Mouse (Mus musculus): ENCODE data around the gene Rec8. TPM values are rescaled to one million over a fixed set of nuclear protein-coding genes. Genes with fewer than 3 reads are reported as not detected.

Rec8 gene
- 17.4 and 17.6 TPM in 2 replicates for polyA plus RNA-seq (2015; fragmentation: Nextera tagmentation; extraction: Ambion mirVana)

- Histone ChIP-seq H3K9me3 (no peaks in the 10 kb centered on the region), H3K4me1 (replicated peaks) (0 out of 2 replicates have a peak, but pooled peaks cover 4% of the 10 kb centered on the region), H3K4me2 (peak within 1 kb of the TSS; percentile 44), H3K9ac (peak within 1 kb of the TSS; percentile 57), H3K27ac (replicated peaks) (peak within 1 kb of the TSS; percentile 30; the same call in 1 of the 2 replicates), H3K27me3 (no peaks in the 10 kb centered on the region), H3K4me3 (peak within 1 kb of the TSS; percentile 36), H3K36me3 (no peaks in the 10 kb centered on the region)
- 19% methylated on average over 21 of the region's 21 CpGs for WGBS
- ATAC-seq (ENCODE audit: low read depth) = peak; percentile 85
Observed at GRCm38 (mm10) chr14:55617822-55618221, at the start of gene Rec8. Rec8 (plus strand) TSS chr14:55618037.

- H3K27me3 ChIP-seq = no peaks in the 10 kb centered on the region
- no peaks in the 10 kb centered on the region for H3K9me3 ChIP-seq
- H3K4me1 ChIP-seq (replicated peaks) = no peaks in the 10 kb centered on the region
- peaks cover 54% of the 10 kb centered on the region for H3K36me3 ChIP-seq
- H3K4me3 ChIP-seq = no peak overlapping the region
- no peak for ATAC-seq (ENCODE audit: low read depth)
- H3K27ac ChIP-seq (replicated peaks) = no peak overlapping the region
- H3K9ac ChIP-seq = no peak overlapping the region
- no peak overlapping the region for H3K4me2 ChIP-seq
- 89% methylated on average over 2 of the region's 2 CpGs for whole genome bisulfite sequencing
Observed at GRCm38 (mm10) chr14:55570588-55570987, 47.2 kb upstream of the Rec8 start.

GRCm38 (mm10) chr14:55571760-55572159 lies 46.1 kb upstream of the Rec8 start:
- Histone ChIP-seq H3K4me3 (no peak overlapping the region), H3K4me1 (replicated peaks) (no peaks in the 10 kb centered on the region), H3K36me3 (peaks cover 42% of the 10 kb centered on the region), H3K9ac (no peak overlapping the region), H3K4me2 (no peak overlapping the region), H3K27ac (replicated peaks) (no peak overlapping the region), H3K9me3 (no peaks in the 10 kb centered on the region), H3K27me3 (no peaks in the 10 kb centered on the region)
- ATAC-seq (ENCODE audit: low read depth) = no peak

GRCm38 (mm10) chr14:55575302-55575701 lies 42.5 kb upstream of the Rec8 start, which contains the start of gene Fitm1:
Fitm1 (plus strand) TSS chr14:55575617.
- ATAC-seq (ENCODE audit: low read depth) = no peak

GRCm38 (mm10) chr14:55575711-55576110 lies 42.1 kb upstream of the Rec8 start:
- H3K27ac ChIP-seq (replicated peaks) = no peak overlapping the region
- peaks cover 20% of the 10 kb centered on the region for H3K4me1 ChIP-seq (replicated peaks)
- peak overlapping the region; percentile 26; the same call in 1 of the 2 replicates for H3K9ac ChIP-seq
- 80% methylated on average over 13 of the region's 13 CpGs for WGBS
- H3K27me3 ChIP-seq = no peaks in the 10 kb centered on the region
- H3K4me2 ChIP-seq = no peak overlapping the region
- no peak for ATAC-seq (ENCODE audit: low read depth)
- no peaks in the 10 kb centered on the region for H3K9me3 ChIP-seq
- H3K36me3 ChIP-seq = peaks cover 12% of the 10 kb centered on the region
- no peak overlapping the region for H3K4me3 ChIP-seq

More at GRCm38 (mm10) chr14:55575302-55575701, 42.5 kb upstream of the Rec8 start, which contains the start of gene Fitm1:
- H3K36me3 ChIP-seq = peaks cover 12% of the 10 kb centered on the region
- no peaks in the 10 kb centered on the region for H3K27me3 ChIP-seq
- H3K4me2 ChIP-seq = no peak within 1 kb of the TSS
- no peaks in the 10 kb centered on the region for H3K9me3 ChIP-seq
- 85% methylated on average over 8 of the region's 8 CpGs for WGBS
- peak within 1 kb of the TSS; percentile 26; the same call in 1 of the 2 replicates for H3K9ac ChIP-seq
- H3K4me3 ChIP-seq = no peak within 1 kb of the TSS
- peaks cover 20% of the 10 kb centered on the region for H3K4me1 ChIP-seq (replicated peaks)
- no peak within 1 kb of the TSS for H3K27ac ChIP-seq (replicated peaks)

GRCm38 (mm10) chr14:55576376-55576775 lies 41.5 kb upstream of the Rec8 start:
- Histone ChIP-seq H3K27me3 (no peaks in the 10 kb centered on the region), H3K4me3 (no peak overlapping the region), H3K36me3 (peaks cover 16% of the 10 kb centered on the region), H3K4me2 (no peak overlapping the region), H3K27ac (replicated peaks) (no peak overlapping the region), H3K4me1 (replicated peaks) (peaks cover 20% of the 10 kb centered on the region), H3K9ac (no peak overlapping the region), H3K9me3 (no peaks in the 10 kb centered on the region)
- WGBS = 88% methylated on average over 16 of the region's 16 CpGs
- no peak for ATAC-seq (ENCODE audit: low read depth)

GRCm38 (mm10) chr14:55577871-55578667 lies 39.8 kb upstream of the Rec8 start, which contains the start of gene Psme1:
Psme1 (plus strand) TSS chr14:55578123.
- peaks cover 20% of the 10 kb centered on the region for H3K4me1 ChIP-seq (replicated peaks)
- peak within 1 kb of the TSS; percentile 72 for H3K4me3 ChIP-seq
- H3K9ac ChIP-seq = peak within 1 kb of the TSS; percentile 93
- no peaks in the 10 kb centered on the region for H3K27me3 ChIP-seq
- no peaks in the 10 kb centered on the region for H3K9me3 ChIP-seq
- H3K36me3 ChIP-seq = peaks cover 25% of the 10 kb centered on the region
- 0% methylated on average over 30 of the region's 32 CpGs for WGBS
- H3K4me2 ChIP-seq = peak within 1 kb of the TSS; percentile 82
- peak within 1 kb of the TSS; percentile 86 for H3K27ac ChIP-seq (replicated peaks)
- peak; percentile 91 for ATAC-seq (ENCODE audit: low read depth)

- peak; percentile 42 for ATAC-seq (ENCODE audit: low read depth)
- no peaks in the 10 kb centered on the region for H3K27me3 ChIP-seq
- peak overlapping the region; percentile 72 for H3K4me3 ChIP-seq
- H3K4me2 ChIP-seq = peak overlapping the region; percentile 82
- H3K9me3 ChIP-seq = no peaks in the 10 kb centered on the region
- peak overlapping the region; percentile 86 for H3K27ac ChIP-seq (replicated peaks)
- H3K36me3 ChIP-seq = peaks cover 25% of the 10 kb centered on the region
- peaks cover 20% of the 10 kb centered on the region for H3K4me1 ChIP-seq (replicated peaks)
- H3K9ac ChIP-seq = peak overlapping the region; percentile 93
- 34% methylated on average over 6 of the region's 6 CpGs for WGBS
Observed at GRCm38 (mm10) chr14:55578668-55579269, 39.1 kb upstream of the Rec8 start.

- peaks cover 26% of the 10 kb centered on the region for H3K4me1 ChIP-seq (replicated peaks)
Observed at GRCm38 (mm10) chr14:55579511-55580496, 38.0 kb upstream of the Rec8 start.

GRCm38 (mm10) chr14:55580731-55581130 lies 37.1 kb upstream of the Rec8 start:
- ATAC-seq (ENCODE audit: low read depth) = no peak
- H3K36me3 ChIP-seq = peaks cover 25% of the 10 kb centered on the region
- no peak overlapping the region for H3K4me3 ChIP-seq
- H3K9ac ChIP-seq = no peak overlapping the region
- H3K27ac ChIP-seq (replicated peaks) = no peak overlapping the region
- no peaks in the 10 kb centered on the region for H3K27me3 ChIP-seq
- no peaks in the 10 kb centered on the region for H3K9me3 ChIP-seq
- WGBS = 95% methylated on average over 16 of the region's 16 CpGs
- peaks cover 35% of the 10 kb centered on the region for H3K4me1 ChIP-seq (replicated peaks)
- H3K4me2 ChIP-seq = no peak overlapping the region

More at GRCm38 (mm10) chr14:55579511-55580496, 38.0 kb upstream of the Rec8 start:
- H3K27me3 ChIP-seq = no peaks in the 10 kb centered on the region
- no peak for ATAC-seq (ENCODE audit: low read depth)
- 89% methylated on average over 23 of the region's 23 CpGs for WGBS
- H3K9me3 ChIP-seq = no peaks in the 10 kb centered on the region
- H3K4me3 ChIP-seq = no peak overlapping the region
- H3K27ac ChIP-seq (replicated peaks) = no peak overlapping the region
- H3K9ac ChIP-seq = no peak overlapping the region
- H3K36me3 ChIP-seq = peaks cover 25% of the 10 kb centered on the region
- 0 out of 2 replicates have a peak overlapping the region, but pooled peaks have one; percentile 82 for H3K4me2 ChIP-seq

GRCm38 (mm10) chr14:55581981-55582681 lies 35.7 kb upstream of the Rec8 start:
- no peak overlapping the region for H3K4me2 ChIP-seq
- H3K27ac ChIP-seq (replicated peaks) = no peak overlapping the region
- no peak for ATAC-seq (ENCODE audit: low read depth)
- no peaks in the 10 kb centered on the region for H3K27me3 ChIP-seq
- no peak overlapping the region for H3K9ac ChIP-seq
- H3K4me3 ChIP-seq = no peak overlapping the region
- peaks cover 27% of the 10 kb centered on the region for H3K36me3 ChIP-seq
- peaks cover 35% of the 10 kb centered on the region for H3K4me1 ChIP-seq (replicated peaks)
- WGBS = 77% methylated on average over 9 of the region's 9 CpGs
- H3K9me3 ChIP-seq = no peaks in the 10 kb centered on the region

Measured in neural tube, embryonic 13.5 days (tissue).